Mouse (Mus musculus): ENCODE measurements around the gene Mrln. TPM values are rescaled to one million over a fixed set of nuclear protein-coding genes. Genes with fewer than 3 reads are reported as not detected.

Mrln gene
- polyA plus RNA-seq (2017; shearing (Covaris generic)): not detected

DNA sequence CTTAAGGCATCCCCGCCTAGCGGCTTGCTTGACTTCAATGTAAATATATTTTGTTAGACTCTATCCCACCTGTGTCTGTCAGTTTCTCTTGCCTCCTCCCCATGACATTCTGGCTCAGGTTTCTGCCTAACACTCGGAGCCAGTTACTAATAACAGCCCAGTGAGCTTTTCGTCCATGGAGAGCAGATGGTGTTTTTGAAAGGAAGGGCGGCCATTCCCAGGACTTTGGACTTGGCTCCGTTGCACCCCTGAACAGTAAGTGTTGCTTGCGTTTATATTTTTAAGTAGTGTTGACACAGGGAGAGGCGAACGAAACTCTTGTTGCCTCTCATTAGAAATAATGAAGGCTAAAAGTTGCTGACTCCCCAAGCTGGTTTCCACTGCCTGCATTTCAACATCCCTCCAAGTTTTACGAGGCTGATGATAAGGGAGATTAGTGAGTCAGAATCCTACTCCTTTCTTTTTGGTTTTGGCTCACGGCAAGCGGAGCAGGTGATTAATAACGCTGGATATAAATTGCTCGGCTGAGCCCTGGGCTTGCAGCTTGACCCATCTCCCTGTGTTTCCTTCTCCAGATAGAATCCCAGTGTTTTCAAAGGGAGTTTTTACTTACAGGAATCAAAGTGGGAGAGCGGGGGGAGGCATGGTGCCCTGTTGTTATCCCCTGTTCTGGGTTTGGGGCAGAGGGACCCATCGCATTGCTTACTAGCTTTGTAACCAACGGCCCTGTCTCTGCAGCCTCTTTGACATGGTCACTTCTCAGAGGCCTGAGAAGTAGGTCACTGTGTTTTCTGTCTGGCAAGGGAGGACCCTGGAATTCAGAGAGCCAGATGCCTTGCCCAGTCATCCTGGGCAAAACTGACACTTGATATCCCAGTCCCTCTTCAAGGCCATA, at the start of gene Mrln:
Gene Mrln, plus strand, starts transcription at position 160 of the 895 bp plus-strand sequence.

DNA sequence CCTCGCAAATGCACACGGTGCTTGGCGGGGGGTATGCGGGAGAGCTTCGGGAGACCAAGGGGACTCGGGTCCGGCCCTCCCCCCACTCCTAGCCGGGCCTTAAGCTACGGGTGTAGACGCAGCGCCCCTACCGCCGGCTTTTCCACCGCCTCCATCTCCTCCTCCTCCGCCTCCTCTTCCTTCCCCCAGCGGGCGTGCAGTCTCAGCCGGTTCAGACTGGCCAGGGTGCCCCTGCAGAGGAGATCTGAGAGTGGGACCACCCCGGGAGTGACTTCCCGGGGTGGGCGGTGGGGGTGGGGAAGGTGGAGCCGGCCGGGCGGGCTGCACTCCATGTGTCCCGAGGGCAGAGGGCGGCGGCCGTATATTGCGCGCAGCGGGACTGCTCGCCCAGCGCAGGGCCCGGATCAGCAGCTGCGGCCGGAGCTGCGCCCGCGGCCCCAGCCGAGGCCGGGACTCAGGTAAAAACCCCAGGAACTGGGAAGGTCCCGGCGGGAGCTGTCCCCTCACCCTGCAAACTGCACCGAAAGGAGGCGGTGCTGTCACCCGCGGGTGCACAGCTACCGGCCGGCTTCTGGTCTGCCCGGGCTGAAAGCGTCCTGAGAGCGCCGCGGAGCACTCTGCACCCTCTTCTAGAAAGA, 40.6 kb downstream of the Mrln start, which contains the start of gene Slc16a9:
Gene Slc16a9, plus strand, starts transcription at position 180 of the 638 bp plus-strand sequence.

Other genes with a start within 250 kb of the Mrln start
- gene Ccdc6, start 107.5 kb upstream of the Mrln start, polyA plus RNA-seq (2017; shearing (Covaris generic)): 18.0 TPM
- not detected for gene Slc16a9, start 40.4 kb downstream of the Mrln start, polyA plus RNA-seq (2017; shearing (Covaris generic))
- not detected for gene Fam13c, start 235.8 kb downstream of the Mrln start, polyA plus RNA-seq (2017; shearing (Covaris generic))

All from effector memory CD4-positive, alpha-beta T cell, adult 5 months (primary cell).